Mouse (Mus musculus) MEL (cell line): ENCODE measurements around the gene Il17re. TPM values are rescaled to one million over a fixed set of nuclear protein-coding genes. Genes with fewer than 3 reads are reported as not detected.

Source experiments
- DNase-seq: peaks from one replicate; pipeline ENCODE4 v3.0.0; 2011; ENCODE audit warnings: low read depth, low spot score
- H3K27ac ChIP-seq: 2 replicates; pipeline ENCODE4 v1.5.1; 2012; ENCODE audit warnings: low read depth, mild to moderate bottlenecking, control low read depth, low read length, moderate library complexity; ENCODE audit not compliant: control insufficient read depth
- H3K27me3 ChIP-seq, 2 experiments: fragments of 150-350 bp in 1 of 2; sonication (generic) in 1 of 2; 2 replicates each; pipeline ENCODE4 v1.6.1; 2012; ENCODE audit warnings: low read length in 2 of 2, mild to moderate bottlenecking in 2 of 2, improper control_type of control experiment in 1 of 2, moderate library complexity in 1 of 2; ENCODE audit not compliant: insufficient read depth in 2 of 2, control insufficient read depth in 1 of 2
- H3K36me3 ChIP-seq, 2 experiments: 2 replicates each; pipeline ENCODE4 v1.6.1; 2012 to 2014; ENCODE audit warnings: low read length in 2 of 2, improper control_type of control experiment in 1 of 2, inconsistent platforms in 1 of 2, mild to moderate bottlenecking in 1 of 2; ENCODE audit not compliant: insufficient read depth in 2 of 2, control insufficient read depth in 1 of 2
- H3K4me1 ChIP-seq, 2 experiments: fragments of 150-350 bp in 1 of 2; sonication (generic) in 1 of 2; 2 replicates each; pipeline ENCODE4 v1.6.1; 2012; ENCODE audit warnings: low read length in 2 of 2, improper control_type of control experiment in 1 of 2, mild to moderate bottlenecking in 1 of 2; ENCODE audit not compliant: insufficient read depth in 2 of 2, control insufficient read depth in 1 of 2
- H3K4me3 ChIP-seq, 2 experiments: fragments of 150-350 bp in 1 of 2; sonication (generic) in 1 of 2; 2 replicates each; pipeline ENCODE4 v1.5.1; 2012; ENCODE audit warnings: low read depth in 2 of 2, low read length in 2 of 2, mild to moderate bottlenecking in 2 of 2, moderate library complexity in 2 of 2, control low read depth in 1 of 2, improper control_type of control experiment in 1 of 2; ENCODE audit not compliant: control insufficient read depth in 1 of 2, insufficient read depth in 1 of 2
- H3K79me2 ChIP-seq: 2 replicates; pipeline ENCODE4 v1.6.1; 2012; ENCODE audit warnings: mild to moderate bottlenecking, low read length, moderate library complexity; ENCODE audit not compliant: control insufficient read depth, poor library complexity, insufficient read depth
- H3K9ac ChIP-seq: 2 replicates; pipeline ENCODE4 v1.6.1; 2012; ENCODE audit warnings: low read depth, mild to moderate bottlenecking, control low read depth, low read length, moderate library complexity; ENCODE audit not compliant: control insufficient read depth, poor library complexity, severe bottlenecking
- H3K9me3 ChIP-seq: fragments of 150-350 bp; sonication (generic); replicated peaks from 2 replicates; pipeline ENCODE4 v1.6.1; 2012; ENCODE audit warnings: mild to moderate bottlenecking, low read length, improper control_type of control experiment, moderate library complexity; ENCODE audit not compliant: insufficient read depth
- CHD1 ChIP-seq: IDR thresholded peaks from 2 replicates; pipeline ENCODE4 v1.6.1; 2012; ENCODE audit warnings: low read depth, mild to moderate bottlenecking, inconsistent platforms, low read length, improper control_type of control experiment
- ELF1 ChIP-seq: IDR thresholded peaks from 2 replicates; pipeline ENCODE4 v1.6.1; 2014; ENCODE audit warnings: low read depth, mild to moderate bottlenecking, inconsistent platforms, low read length, improper control_type of control experiment, moderate library complexity
- EP300 ChIP-seq, 2 experiments: IDR thresholded peaks; 2 replicates each; pipeline ENCODE4 v1.6.1; 2011; ENCODE audit warnings: improper control_type of control experiment in 2 of 2, low read length in 2 of 2, low read depth in 1 of 2, mild to moderate bottlenecking in 1 of 2
- ETS1 ChIP-seq: IDR thresholded peaks from 2 replicates; pipeline ENCODE4 v1.6.1; 2012; ENCODE audit warnings: low read depth, mild to moderate bottlenecking, inconsistent platforms, low read length, improper control_type of control experiment, moderate library complexity
- JUND ChIP-seq: IDR thresholded peaks from 2 replicates; pipeline ENCODE4 v1.6.1; 2011; ENCODE audit warnings: low read depth, mild to moderate bottlenecking, improper control_type of control experiment, low read length
- MAX ChIP-seq: IDR thresholded peaks from 2 replicates; pipeline ENCODE4 v1.6.1; 2011; ENCODE audit warnings: low read length, improper control_type of control experiment
- MEF2A ChIP-seq: IDR thresholded peaks from 2 replicates; pipeline ENCODE4 v1.6.1; 2014; ENCODE audit warnings: low read depth, mild to moderate bottlenecking, inconsistent platforms, low read length, improper control_type of control experiment; ENCODE audit not compliant: poor library complexity, insufficient replicate concordance, severe bottlenecking; ENCODE audit errors: extremely low read depth
- MYB ChIP-seq: IDR thresholded peaks from 2 replicates; pipeline ENCODE4 v1.6.1; 2011; ENCODE audit warnings: mild to moderate bottlenecking, low read depth, low read length, improper control_type of control experiment
- MYC ChIP-seq: IDR thresholded peaks from 2 replicates; pipeline ENCODE4 v1.6.1; 2011; ENCODE audit warnings: low read depth, mild to moderate bottlenecking, low read length, improper control_type of control experiment, moderate library complexity
- NELFE ChIP-seq: IDR thresholded peaks from 2 replicates; pipeline ENCODE4 v1.6.1; 2011; ENCODE audit warnings: low read depth, low read length, improper control_type of control experiment
- POLR2A ChIP-seq, 2 experiments: IDR thresholded peaks; 2 replicates each; pipeline ENCODE4 v1.6.1; 2011 to 2012; ENCODE audit warnings: low read length in 2 of 2, mild to moderate bottlenecking in 2 of 2, control low read depth in 1 of 2, improper control_type of control experiment in 1 of 2, low read depth in 1 of 2, moderate library complexity in 1 of 2; ENCODE audit not compliant: control insufficient read depth in 1 of 2, insufficient read depth in 1 of 2, poor library complexity in 1 of 2
- POLR2AphosphoS5 ChIP-seq: IDR thresholded peaks from 2 replicates; pipeline ENCODE4 v1.6.1; 2012; ENCODE audit warnings: low read depth, borderline replicate concordance, mild to moderate bottlenecking, inconsistent platforms, low read length, moderate library complexity, mixed read lengths
- RAD21 ChIP-seq: IDR thresholded peaks from 2 replicates; pipeline ENCODE4 v1.6.1; 2011; ENCODE audit warnings: mild to moderate bottlenecking, low read depth, low read length, improper control_type of control experiment
- RCOR1 ChIP-seq: IDR thresholded peaks from 2 replicates; pipeline ENCODE4 v1.6.1; 2012; ENCODE audit warnings: low read depth, mild to moderate bottlenecking, inconsistent platforms, low read length, improper control_type of control experiment
- SIN3A ChIP-seq: IDR thresholded peaks from 2 replicates; pipeline ENCODE4 v1.6.1; 2012; ENCODE audit warnings: low read length, improper control_type of control experiment, inconsistent platforms
- SMC3 ChIP-seq: IDR thresholded peaks from 2 replicates; pipeline ENCODE4 v1.6.1; 2011; ENCODE audit warnings: low read depth, low read length, improper control_type of control experiment
- TAL1 ChIP-seq: IDR thresholded peaks from 2 replicates; pipeline ENCODE4 v1.6.1; 2012; ENCODE audit warnings: mild to moderate bottlenecking, inconsistent platforms, low read length, moderate library complexity, mixed read lengths
- TCF12 ChIP-seq: IDR thresholded peaks from 2 replicates; pipeline ENCODE4 v1.6.1; 2014; ENCODE audit warnings: low read depth, mild to moderate bottlenecking, inconsistent platforms, low read length, improper control_type of control experiment, moderate library complexity
- USF2 ChIP-seq, 2 experiments: IDR thresholded peaks; 2 replicates each; pipeline ENCODE4 v1.6.1; 2011 to 2012; ENCODE audit warnings: improper control_type of control experiment in 2 of 2, low read length in 2 of 2, borderline replicate concordance in 1 of 2, inconsistent platforms in 1 of 2, low read depth in 1 of 2, mild to moderate bottlenecking in 1 of 2; ENCODE audit not compliant: insufficient read depth in 1 of 2
- ZC3H11A ChIP-seq: IDR thresholded peaks from 2 replicates; pipeline ENCODE4 v1.6.1; 2012; ENCODE audit warnings: low read depth, mild to moderate bottlenecking, inconsistent platforms, low read length, improper control_type of control experiment
- ZKSCAN1 ChIP-seq: IDR thresholded peaks from 2 replicates; pipeline ENCODE4 v1.6.1; 2012; ENCODE audit warnings: low read depth, mild to moderate bottlenecking, inconsistent platforms, low read length, improper control_type of control experiment, moderate library complexity
- polyA plus RNA-seq, 2 experiments: library from polyadenylated mRNA; stranded (reverse) in 1 of 2; unstranded in 1 of 2; fragments of >175 nt in 1 of 2; fragments of >200 nt in 1 of 2; gene quantifications; 2 replicates each; pipeline versions ENCODE4 v1.2.1 to v1.2.4; 2012; ENCODE audit warnings: low replicate concordance in 2 of 2, low read depth in 1 of 2; ENCODE audit not compliant: insufficient read length in 2 of 2, insufficient read depth in 1 of 2, missing spikeins in 1 of 2
- total RNA-seq: library from RNA; depleted of rRNA; stranded (reverse); fragments of 300-350 nt; gene quantifications from 2 replicates; pipeline ENCODE4 v1.2.3, GENCODE M21; 2012

Il17re gene
- total and polyA plus RNA-seq, 3 experiments, result not detected

GRCm38 (mm10) chr6:113469432-113469831 is 11.1 kb downstream of the Il17re start:
- no peak for TF ChIP-seq RCOR1
- TF ChIP-seq MYC, result no peak
- TF ChIP-seq SMC3, result no peak
- TF ChIP-seq JUND, result no peak
- no peak for TF ChIP-seq NELFE
- TF ChIP-seq TAL1, result no peak
- TF ChIP-seq, all 39 proteins: peak for 0
- Histone ChIP-seq H3K27me3 (no peaks in the 10 kb centered on the region), H3K79me2 (no peaks in the 10 kb centered on the region), H3K4me1 (peaks cover 4 to 14% of the 10 kb centered on the region in 2 experiments; a peak in 3 of 4 replicates), H3K4me3 (no peak overlapping the region), H3K27ac (no peak overlapping the region), H3K9ac (no peak overlapping the region), H3K9me3 (no peaks in the 10 kb centered on the region), H3K36me3 (no peaks in the 10 kb centered on the region; a peak in 1 of 4 replicates)
- DNase-seq, result no peak

GRCm38 (mm10) chr6:113471297-113471936 is 13.1 kb downstream of the Il17re start, which contains the start of gene Il17rc:
Il17rc (plus strand) TSS chr6:113471427.
- H3K4me3 ChIP-seq, result no peak within 1 kb of the TSS
- H3K36me3 ChIP-seq, result no peaks in the 10 kb centered on the region; a peak in 1 of 4 replicates
- DNase-seq, result no peak
- no peaks in the 10 kb centered on the region for H3K79me2 ChIP-seq
- H3K27ac ChIP-seq, result no peak within 1 kb of the TSS
- peaks cover 4 to 14% of the 10 kb centered on the region in 2 experiments; a peak in 3 of 4 replicates for H3K4me1 ChIP-seq
- H3K27me3 ChIP-seq, result 0 out of 4 replicates have a peak, but pooled peaks cover 0 to 2% of the 10 kb centered on the region in 2 experiments
- TF ChIP-seq ETS1 (no peak), MYB (no peak), TCF12 (no peak), SIN3A (no peak), RAD21 (no peak), JUND (no peak), POLR2AphosphoS5 (no peak), ZC3H11A (no peak)
- H3K9me3 ChIP-seq, result no peaks in the 10 kb centered on the region
- H3K9ac ChIP-seq, result no peak within 1 kb of the TSS

GRCm38 (mm10) chr6:113472061-113472460 is 13.8 kb downstream of the Il17re start:
- peaks cover 4 to 14% of the 10 kb centered on the region in 2 experiments; a peak in 3 of 4 replicates for H3K4me1 ChIP-seq
- no peaks in the 10 kb centered on the region; a peak in 1 of 4 replicates for H3K36me3 ChIP-seq
- H3K27me3 ChIP-seq, result 0 out of 4 replicates have a peak, but pooled peaks cover 0 to 2% of the 10 kb centered on the region in 2 experiments
- H3K4me3 ChIP-seq, result no peak overlapping the region
- no peak overlapping the region for H3K9ac ChIP-seq
- no peak overlapping the region for H3K27ac ChIP-seq
- no peaks in the 10 kb centered on the region for H3K79me2 ChIP-seq
- no peak for DNase-seq
- H3K9me3 ChIP-seq, result no peaks in the 10 kb centered on the region
- TF ChIP-seq MAX, result no peak
- TF ChIP-seq CHD1, result no peak
- no peak for TF ChIP-seq ETS1
- TF ChIP-seq POLR2A (IDR thresholded peaks at IDR 0.05; ENCODE audit: control insufficient read depth in 1 of 2, insufficient read depth in 1 of 2, low read depth in 1 of 2, low read length in 2 of 2, poor library complexity in 1 of 2), result no peak
- TF ChIP-seq SMC3, result no peak
- TF ChIP-seq USF2 (IDR thresholded peaks at IDR 0.05; ENCODE audit: borderline replicate concordance in 1 of 2, insufficient read depth in 1 of 2, low read depth in 1 of 2, low read length in 2 of 2), result no peak
- TF ChIP-seq ZKSCAN1, result no peak
- no peak for TF ChIP-seq MYC
- TF ChIP-seq ELF1, result no peak
- TF ChIP-seq EP300 (IDR thresholded peaks at IDR 0.05; ENCODE audit: low read depth in 1 of 2, low read length in 2 of 2), result no peak
- TF ChIP-seq MEF2A, result no peak
